Mouse (Mus musculus): ENCODE measurements around the gene Prdm10. TPM values are rescaled to one million over a fixed set of nuclear protein-coding genes. Genes with fewer than 3 reads are reported as not detected.

The Prdm10 gene
- polyA plus RNA-seq, 1 experiment from 2014 or later, result 7.7 TPM

DNA sequence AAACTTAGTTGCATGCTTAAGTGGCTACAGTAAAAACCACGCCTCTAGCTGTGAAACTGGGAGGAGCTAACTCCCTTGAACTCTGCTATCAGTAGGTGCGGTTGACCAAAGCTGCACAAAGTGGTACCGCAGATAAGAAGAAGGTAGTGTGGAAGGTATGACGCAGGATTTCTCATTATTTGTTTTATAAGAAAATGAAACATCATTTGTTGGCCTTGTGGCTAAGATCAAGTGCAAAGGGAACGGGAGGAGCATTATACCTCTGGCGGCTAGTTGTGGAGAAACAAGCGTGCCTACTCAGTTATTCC is 25.7 kb upstream of the Prdm10 start:
- Histone ChIP-seq H3K27ac (replicated peaks; ENCODE audit: low read depth, low read length) (no peak overlapping the region), H3K36me3 (ENCODE audit: control insufficient read depth, insufficient read depth, low read length) (no peaks in the 10 kb centered on the region), H3K4me2 (ENCODE audit: low read depth, severe bottlenecking) (no peak overlapping the region), H3K27me3 (ENCODE audit: control insufficient read depth, insufficient read depth, low read length) (no peaks in the 10 kb centered on the region), H3K4me3 (ENCODE audit: low read depth, low read length) (no peak overlapping the region), H3K9me3 (ENCODE audit: control insufficient read depth, low read length) (no peaks in the 10 kb centered on the region), H3K9ac (ENCODE audit: low read length) (no peak overlapping the region), H3K4me1 (ENCODE audit: control insufficient read depth, insufficient read depth, low read length) (no peaks in the 10 kb centered on the region)
- DNase-seq (ENCODE audit: low spot score) (no peak), ATAC-seq (ENCODE audit: insufficient number of reproducible peaks, low FRiP score, low TSS enrichment, low read depth) (no peak)
- 87% methylated on average over 7 of the region's 7 CpGs for WGBS

DNA sequence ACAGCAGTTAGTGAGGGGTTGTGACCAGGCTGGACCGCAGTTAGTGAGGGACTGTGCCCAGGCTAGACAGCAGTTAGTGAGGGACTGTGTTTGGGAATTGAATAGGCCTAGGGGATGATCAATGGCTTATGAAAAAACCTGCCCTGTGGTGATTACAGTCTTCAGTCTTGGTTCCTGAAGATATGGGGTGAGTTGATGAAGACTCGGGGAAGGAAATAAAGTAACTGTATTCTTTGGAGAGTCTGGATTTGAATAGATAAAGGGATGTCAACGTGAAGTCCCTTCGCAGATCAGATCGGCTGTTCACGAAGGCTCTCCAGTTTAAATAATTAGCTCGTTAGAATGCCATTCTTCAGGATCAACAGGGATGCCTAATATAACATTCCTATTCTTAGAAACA is 24.4 kb upstream of the Prdm10 start:
- 86% methylated on average over 7 of the region's 7 CpGs for WGBS
- DNase-seq (ENCODE audit: low spot score), result no peak

DNA sequence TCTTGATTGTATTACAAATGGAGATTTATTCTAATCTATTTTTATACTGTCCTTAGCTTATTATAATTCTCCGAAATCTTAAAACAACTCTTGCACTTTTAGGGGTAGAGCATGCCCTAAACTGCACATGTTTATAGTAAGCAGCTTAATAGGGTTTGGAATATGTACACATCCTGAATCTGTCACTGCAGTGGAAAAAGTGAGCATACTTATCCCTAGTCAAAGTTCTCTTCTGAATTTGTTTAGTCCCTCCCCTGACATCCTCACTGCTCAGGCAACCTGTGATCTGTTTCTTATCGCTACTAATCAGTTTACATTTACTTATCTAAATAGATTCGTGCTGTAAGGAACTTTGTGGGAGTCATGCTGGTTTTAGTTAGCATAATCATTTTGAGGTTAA is 22.1 kb upstream of the Prdm10 start:
- no peak overlapping the region for H3K27ac ChIP-seq (replicated peaks; ENCODE audit: low read depth, low read length)
- H3K4me1 ChIP-seq (ENCODE audit: control insufficient read depth, insufficient read depth, low read length), result no peaks in the 10 kb centered on the region
- H3K4me3 ChIP-seq (ENCODE audit: low read depth, low read length), result no peak overlapping the region
- DNase-seq (ENCODE audit: low spot score), result no peak
- H3K9ac ChIP-seq (ENCODE audit: low read length), result no peak overlapping the region
- no peaks in the 10 kb centered on the region for H3K9me3 ChIP-seq (ENCODE audit: control insufficient read depth, low read length)
- no peaks in the 10 kb centered on the region for H3K36me3 ChIP-seq (ENCODE audit: control insufficient read depth, insufficient read depth, low read length)
- 79% methylated on average over 3 of the region's 3 CpGs for WGBS
- H3K27me3 ChIP-seq (ENCODE audit: control insufficient read depth, insufficient read depth, low read length), result no peaks in the 10 kb centered on the region
- no peak for ATAC-seq (ENCODE audit: insufficient number of reproducible peaks, low FRiP score, low TSS enrichment, low read depth)
- no peak overlapping the region for H3K4me2 ChIP-seq (ENCODE audit: low read depth, severe bottlenecking)

More for the DNA sequence above, 24.4 kb upstream of the Prdm10 start:
- Histone ChIP-seq H3K27me3 (ENCODE audit: control insufficient read depth, insufficient read depth, low read length) (no peaks in the 10 kb centered on the region), H3K4me3 (ENCODE audit: low read depth, low read length) (no peak overlapping the region), H3K36me3 (ENCODE audit: control insufficient read depth, insufficient read depth, low read length) (no peaks in the 10 kb centered on the region), H3K9me3 (ENCODE audit: control insufficient read depth, low read length) (no peaks in the 10 kb centered on the region), H3K4me1 (ENCODE audit: control insufficient read depth, insufficient read depth, low read length) (no peaks in the 10 kb centered on the region), H3K9ac (ENCODE audit: low read length) (no peak overlapping the region), H3K4me2 (ENCODE audit: low read depth, severe bottlenecking) (no peak overlapping the region), H3K27ac (replicated peaks; ENCODE audit: low read depth, low read length) (no peak overlapping the region)
- ATAC-seq (ENCODE audit: insufficient number of reproducible peaks, low FRiP score, low TSS enrichment, low read depth), result no peak

DNA sequence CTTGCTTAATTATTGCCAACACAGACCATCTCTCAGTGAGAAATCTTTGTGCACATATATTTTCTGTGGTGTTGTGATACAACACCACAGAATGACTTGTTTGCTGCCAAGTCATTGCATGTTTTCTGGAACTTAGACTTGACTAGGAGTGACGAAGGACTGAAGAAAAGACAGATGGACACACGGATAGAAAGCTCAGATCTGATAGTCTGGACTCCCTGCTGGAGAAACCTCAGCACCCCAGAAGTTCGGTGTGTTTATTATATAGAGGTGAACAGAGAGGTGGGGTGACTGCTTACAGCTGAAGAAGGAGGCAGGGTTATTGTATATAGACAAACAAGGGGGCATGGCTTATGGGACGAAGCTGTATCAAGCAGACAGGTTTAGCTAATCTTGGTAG is 20.1 kb upstream of the Prdm10 start:
- Histone ChIP-seq H3K4me3 (ENCODE audit: low read depth, low read length) (no peak overlapping the region), H3K36me3 (ENCODE audit: control insufficient read depth, insufficient read depth, low read length) (no peaks in the 10 kb centered on the region), H3K27me3 (ENCODE audit: control insufficient read depth, insufficient read depth, low read length) (no peaks in the 10 kb centered on the region), H3K4me2 (ENCODE audit: low read depth, severe bottlenecking) (no peak overlapping the region), H3K4me1 (ENCODE audit: control insufficient read depth, insufficient read depth, low read length) (no peaks in the 10 kb centered on the region), H3K27ac (replicated peaks; ENCODE audit: low read depth, low read length) (no peak overlapping the region), H3K9me3 (ENCODE audit: control insufficient read depth, low read length) (no peaks in the 10 kb centered on the region), H3K9ac (ENCODE audit: low read length) (no peak overlapping the region)
- no peak for ATAC-seq (ENCODE audit: insufficient number of reproducible peaks, low FRiP score, low TSS enrichment, low read depth)
- no peak for DNase-seq (ENCODE audit: low spot score)
- WGBS, result 82% methylated on average over 4 of the region's 4 CpGs

- no peak for ATAC-seq (ENCODE audit: insufficient number of reproducible peaks, low FRiP score, low TSS enrichment, low read depth)
- WGBS, result 26% methylated on average over 4 of the region's 4 CpGs
These were observed 17.9 kb upstream of the Prdm10 start for GRCm38 (mm10) chr9:31262226-31263105.

DNA sequence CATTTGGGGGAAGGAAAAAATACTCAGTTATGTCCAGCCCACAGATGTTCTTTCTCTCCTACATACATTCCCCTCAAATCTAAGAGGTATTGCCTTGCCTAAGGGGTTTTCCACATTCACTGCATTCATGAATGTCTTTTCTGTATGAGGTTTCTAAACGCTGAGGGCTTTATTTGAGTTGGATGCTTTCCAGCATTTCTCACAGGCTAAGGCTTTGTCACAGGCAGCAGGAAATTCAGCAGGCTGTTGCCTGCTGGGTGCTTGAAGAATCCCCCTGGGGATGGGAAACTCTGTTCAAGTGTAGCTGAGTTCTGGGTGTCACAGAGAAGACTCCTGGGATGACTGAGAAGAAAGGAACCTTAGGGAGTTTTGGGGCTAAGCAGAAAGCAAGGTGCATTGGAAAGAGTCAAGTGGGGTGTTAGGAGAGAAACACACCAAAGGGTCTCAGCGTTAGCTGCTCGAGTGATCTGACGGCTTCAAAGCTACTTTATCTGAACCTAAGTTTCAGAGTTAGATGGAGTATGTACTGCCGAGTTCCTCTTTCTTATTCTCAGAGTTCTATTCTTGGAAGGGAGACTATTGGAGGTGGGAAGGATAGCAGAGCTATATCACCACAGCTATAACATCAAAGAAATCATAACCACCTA is 14.2 kb upstream of the Prdm10 start:
- Histone ChIP-seq H3K9me3 (ENCODE audit: control insufficient read depth, low read length) (no peaks in the 10 kb centered on the region; the same call in 1 of the 2 replicates), H3K9ac (ENCODE audit: low read length) (no peak overlapping the region), H3K36me3 (ENCODE audit: control insufficient read depth, insufficient read depth, low read length) (no peaks in the 10 kb centered on the region), H3K4me1 (ENCODE audit: control insufficient read depth, insufficient read depth, low read length) (no peaks in the 10 kb centered on the region), H3K4me3 (ENCODE audit: low read depth, low read length) (no peak overlapping the region), H3K4me2 (ENCODE audit: low read depth, severe bottlenecking) (no peak overlapping the region), H3K27ac (replicated peaks; ENCODE audit: low read depth, low read length) (no peak overlapping the region), H3K27me3 (ENCODE audit: control insufficient read depth, insufficient read depth, low read length) (no peaks in the 10 kb centered on the region)
- ATAC-seq (ENCODE audit: insufficient number of reproducible peaks, low FRiP score, low TSS enrichment, low read depth) (no peak), DNase-seq (ENCODE audit: low spot score) (no peak)
- WGBS, result 74% methylated on average over 5 of the region's 5 CpGs

More at GRCm38 (mm10) chr9:31262226-31263105, 17.9 kb upstream of the Prdm10 start:
- Histone ChIP-seq H3K27ac (replicated peaks; ENCODE audit: low read depth, low read length) (no peak overlapping the region), H3K4me2 (ENCODE audit: low read depth, severe bottlenecking) (no peak overlapping the region), H3K27me3 (ENCODE audit: control insufficient read depth, insufficient read depth, low read length) (no peaks in the 10 kb centered on the region), H3K4me3 (ENCODE audit: low read depth, low read length) (no peak overlapping the region), H3K9ac (ENCODE audit: low read length) (no peak overlapping the region), H3K4me1 (ENCODE audit: control insufficient read depth, insufficient read depth, low read length) (no peaks in the 10 kb centered on the region), H3K36me3 (ENCODE audit: control insufficient read depth, insufficient read depth, low read length) (no peaks in the 10 kb centered on the region), H3K9me3 (ENCODE audit: control insufficient read depth, low read length) (no peaks in the 10 kb centered on the region; the same call in 1 of the 2 replicates)
- DNase-seq (ENCODE audit: low spot score), result no peak

DNA sequence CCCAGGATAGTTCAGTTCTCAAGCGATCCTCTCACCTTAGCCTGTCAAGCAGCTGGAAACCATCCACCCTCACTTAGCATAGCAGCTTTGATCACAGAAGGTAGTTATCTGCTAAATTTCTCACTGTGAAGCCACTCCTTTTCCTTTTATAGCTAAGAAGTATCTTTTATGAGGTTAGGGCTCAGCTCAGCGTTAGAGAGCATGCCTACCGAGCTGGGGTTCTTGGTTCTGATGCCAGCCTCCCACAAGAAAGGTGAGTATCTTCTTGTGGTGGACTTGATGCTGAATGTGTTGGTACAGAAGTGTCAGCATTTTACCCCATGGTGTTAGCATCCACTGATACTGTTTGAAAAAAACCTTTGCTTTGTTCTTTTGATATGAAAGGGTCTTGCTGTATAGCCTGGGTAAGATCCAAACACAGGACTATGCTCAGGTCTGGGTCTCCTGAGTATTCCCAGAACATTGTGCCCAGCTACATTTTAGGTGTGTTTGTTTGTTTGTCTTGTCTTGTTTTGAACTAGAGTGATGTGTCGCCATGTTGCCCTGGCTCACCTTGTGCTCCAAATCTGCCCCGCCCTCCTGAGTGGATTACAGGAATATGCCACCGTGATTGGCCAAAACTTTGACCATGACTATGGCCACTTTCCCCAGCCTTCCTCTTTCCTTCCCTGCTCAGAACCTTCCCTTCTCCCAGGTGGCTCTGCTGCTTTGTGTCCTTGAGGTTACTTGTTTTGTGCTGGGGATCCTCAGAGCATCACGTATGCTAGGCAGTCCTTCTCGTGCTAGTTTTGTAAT is 8.9 kb upstream of the Prdm10 start:
- Histone ChIP-seq H3K4me1 (ENCODE audit: control insufficient read depth, insufficient read depth, low read length) (no peaks in the 10 kb centered on the region), H3K4me2 (ENCODE audit: low read depth, severe bottlenecking) (no peak overlapping the region), H3K27ac (replicated peaks; ENCODE audit: low read depth, low read length) (no peak overlapping the region), H3K27me3 (ENCODE audit: control insufficient read depth, insufficient read depth, low read length) (no peaks in the 10 kb centered on the region), H3K4me3 (ENCODE audit: low read depth, low read length) (no peak overlapping the region), H3K9me3 (ENCODE audit: control insufficient read depth, low read length) (no peaks in the 10 kb centered on the region), H3K36me3 (ENCODE audit: control insufficient read depth, insufficient read depth, low read length) (no peaks in the 10 kb centered on the region), H3K9ac (ENCODE audit: low read length) (no peak overlapping the region)
- 60% methylated on average over 8 of the region's 8 CpGs for WGBS
- DNase-seq (ENCODE audit: low spot score), result no peak
- no peak for ATAC-seq (ENCODE audit: insufficient number of reproducible peaks, low FRiP score, low TSS enrichment, low read depth)

- Histone ChIP-seq H3K36me3 (ENCODE audit: control insufficient read depth, insufficient read depth, low read length) (no peaks in the 10 kb centered on the region), H3K4me1 (ENCODE audit: control insufficient read depth, insufficient read depth, low read length) (no peaks in the 10 kb centered on the region), H3K27me3 (ENCODE audit: control insufficient read depth, insufficient read depth, low read length) (no peaks in the 10 kb centered on the region), H3K4me3 (ENCODE audit: low read depth, low read length) (no peak overlapping the region), H3K4me2 (ENCODE audit: low read depth, severe bottlenecking) (no peak overlapping the region), H3K9ac (ENCODE audit: low read length) (no peak overlapping the region), H3K27ac (replicated peaks; ENCODE audit: low read depth, low read length) (no peak overlapping the region), H3K9me3 (ENCODE audit: control insufficient read depth, low read length) (no peaks in the 10 kb centered on the region)
- DNase-seq (ENCODE audit: low spot score), result no peak
- no peak for ATAC-seq (ENCODE audit: insufficient number of reproducible peaks, low FRiP score, low TSS enrichment, low read depth)
- 58% methylated on average over 4 of the region's 4 CpGs for WGBS
These were observed 8.2 kb upstream of the Prdm10 start for GRCm38 (mm10) chr9:31272160-31272559.

All from limb, embryonic 11.5 days (tissue).